Mouse (Mus musculus) hindbrain, embryonic 14.5 days (tissue): ENCODE results near the gene Rad51b. TPM values are rescaled to one million over a fixed set of nuclear protein-coding genes. Genes with fewer than 3 reads are reported as not detected.

ENCODE experiments used
- ATAC-seq: fragments of 200-750 bp; cut with Nextera tagmentation; 2 replicates; pipeline ENCODE4 v1.8.0; 2017; ENCODE audit warnings: moderate number of reproducible peaks, mild to moderate bottlenecking, moderate TSS enrichment, moderate library complexity; ENCODE audit not compliant: low FRiP score
- DNase-seq: peaks from one replicate; pipeline ENCODE4 v3.0.0-alpha.2; 2015; ENCODE audit warnings: low spot score
- H3K27ac ChIP-seq: fragments of 300-500 bp; sonication (generic); 2 replicates; pipeline ENCODE4 v1.5.1; 2014; ENCODE audit warnings: mild to moderate bottlenecking, moderate library complexity
- H3K27me3 ChIP-seq: fragments of 300-500 bp; sonication (generic); 2 replicates; pipeline ENCODE4 v1.6.1; 2014; ENCODE audit warnings: mild to moderate bottlenecking, low read length, mixed read lengths; ENCODE audit not compliant: control insufficient read depth, insufficient read depth
- H3K36me3 ChIP-seq: fragments of 300-500 bp; sonication (generic); replicated peaks from 2 replicates; pipeline ENCODE4 v1.6.1; 2014; ENCODE audit not compliant: control insufficient read depth, insufficient read depth
- H3K4me1 ChIP-seq: fragments of 300-500 bp; sonication (generic); replicated peaks from 2 replicates; pipeline ENCODE4 v1.6.1; 2014; ENCODE audit warnings: antibody characterized with exemption, low read length, mixed read lengths; ENCODE audit not compliant: control insufficient read depth, insufficient read depth
- H3K4me2 ChIP-seq: fragments of 300-500 bp; sonication (generic); replicated peaks from 2 replicates; pipeline ENCODE4 v1.6.1; 2014; ENCODE audit warnings: mild to moderate bottlenecking, moderate library complexity
- H3K4me3 ChIP-seq: fragments of 300-500 bp; sonication (generic); replicated peaks from 2 replicates; pipeline ENCODE4 v1.5.1; 2014; ENCODE audit warnings: mild to moderate bottlenecking, low read length
- H3K9ac ChIP-seq: fragments of 300-500 bp; sonication (generic); 2 replicates; pipeline ENCODE4 v1.6.1; 2014
- H3K9me3 ChIP-seq: fragments of 300-500 bp; sonication (generic); 2 replicates; pipeline ENCODE4 v1.6.1; 2016; ENCODE audit warnings: low read length; ENCODE audit not compliant: control insufficient read depth
- WGBS: fragments of 180-500 bp; shearing (Covaris S2); extraction: QIAGEN DNeasy Blood & Tissue Kit; methylation state at CpG from one replicate; pipeline ENCODE4 v1.1.7; 2014; 5-methylcytosine and 5-hydroxymethylcytosine counted together
- polyA plus RNA-seq: library from polyadenylated mRNA; unstranded; fragments of >200 nt; fragmentation: Nextera tagmentation; extraction: Ambion mirVana; gene quantifications from 2 replicates; pipeline ENCODE4 v1.2.1, GENCODE M21; 2014

The Rad51b gene
- polyA plus RNA-seq, 1 experiment from 2014 or later = 1.5 TPM

DNA sequence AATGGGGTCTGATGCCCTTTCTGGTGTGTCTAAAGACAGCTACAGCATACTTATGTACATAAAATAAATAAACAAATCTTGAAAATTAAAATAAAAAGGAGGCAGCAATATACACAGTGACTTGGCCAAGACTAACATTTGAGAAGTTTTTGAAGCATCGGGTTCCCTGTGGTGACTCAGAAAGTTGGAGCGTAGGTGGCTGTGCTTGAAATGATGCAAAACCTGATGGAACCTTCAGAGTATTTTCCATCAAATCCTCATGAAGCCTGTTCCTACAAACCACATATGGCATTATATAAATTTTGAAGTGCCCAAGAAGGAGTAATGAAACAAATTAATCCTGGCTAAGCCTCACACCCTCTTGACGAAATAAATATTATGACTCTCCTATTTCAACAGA lies 474.7 kb downstream of the Rad51b start:
- no peaks in the 10 kb centered on the region for H3K36me3 ChIP-seq
- 96% methylated on average over 3 of the region's 3 CpGs for WGBS
- no peak for DNase-seq
- no peak overlapping the region for H3K9ac ChIP-seq
- ATAC-seq = no peak
- no peaks in the 10 kb centered on the region for H3K4me1 ChIP-seq
- H3K4me2 ChIP-seq = no peak overlapping the region
- no peaks in the 10 kb centered on the region for H3K27me3 ChIP-seq
- H3K27ac ChIP-seq = no peak overlapping the region
- no peak overlapping the region for H3K4me3 ChIP-seq
- no peaks in the 10 kb centered on the region for H3K9me3 ChIP-seq

DNA sequence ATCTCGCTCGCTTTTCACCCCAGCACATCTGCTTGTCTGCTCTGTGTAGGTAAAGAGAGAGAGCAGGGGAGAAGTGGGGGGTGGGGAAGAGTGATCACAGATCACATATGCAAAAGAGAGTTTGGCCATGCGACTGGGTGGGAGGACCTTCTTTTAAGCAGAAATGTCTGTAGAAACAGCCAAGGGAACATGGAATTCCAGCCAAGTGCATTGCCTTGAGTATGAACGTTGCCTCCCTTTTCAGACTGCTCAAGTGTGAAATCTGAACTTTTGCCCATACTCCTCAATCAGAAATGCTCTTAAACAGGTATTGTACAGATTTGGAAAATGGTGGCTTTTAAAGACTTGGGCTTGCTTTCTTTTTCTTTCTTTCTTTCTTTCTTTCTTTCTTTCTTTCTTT lies 476.2 kb downstream of the Rad51b start:
- no peak for ATAC-seq
- no peaks in the 10 kb centered on the region for H3K36me3 ChIP-seq
- no peak overlapping the region for H3K4me2 ChIP-seq
- no peaks in the 10 kb centered on the region for H3K4me1 ChIP-seq
- no peak overlapping the region for H3K9ac ChIP-seq
- no peak for DNase-seq
- no peak overlapping the region for H3K27ac ChIP-seq
- no peaks in the 10 kb centered on the region for H3K9me3 ChIP-seq
- H3K27me3 ChIP-seq = no peaks in the 10 kb centered on the region
- WGBS = 88% methylated on average over 4 of the region's 4 CpGs
- no peak overlapping the region for H3K4me3 ChIP-seq

DNA sequence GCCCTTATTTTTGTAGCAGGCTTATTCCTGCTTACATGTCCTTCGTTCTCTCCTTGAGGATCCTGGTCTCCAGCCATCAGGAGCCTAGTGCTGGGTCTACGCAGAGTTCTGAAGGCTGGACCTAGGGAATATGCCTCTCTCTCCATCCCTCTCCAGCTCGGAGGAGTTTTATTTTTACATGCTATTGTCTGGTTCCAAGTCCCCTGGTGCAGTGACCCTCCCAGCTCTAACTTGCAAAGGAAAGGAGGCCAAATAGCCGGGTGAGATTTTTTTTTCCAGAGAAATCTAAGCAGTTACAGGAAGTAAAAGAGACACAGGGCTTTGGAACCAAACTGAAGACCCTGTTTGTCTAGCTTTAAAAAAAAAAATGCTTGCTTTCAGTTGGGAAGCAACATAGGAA lies 477.5 kb downstream of the Rad51b start:
- H3K27me3 ChIP-seq = no peaks in the 10 kb centered on the region
- H3K9ac ChIP-seq = no peak overlapping the region
- H3K4me3 ChIP-seq = no peak overlapping the region
- 79% methylated on average over 4 of the region's 4 CpGs for WGBS
- no peaks in the 10 kb centered on the region for H3K36me3 ChIP-seq
- no peak overlapping the region for H3K4me2 ChIP-seq
- H3K9me3 ChIP-seq = no peaks in the 10 kb centered on the region
- no peak overlapping the region; the same call in 1 of the 2 replicates for H3K27ac ChIP-seq
- DNase-seq = no peak
- no peak for ATAC-seq
- no peaks in the 10 kb centered on the region for H3K4me1 ChIP-seq

DNA sequence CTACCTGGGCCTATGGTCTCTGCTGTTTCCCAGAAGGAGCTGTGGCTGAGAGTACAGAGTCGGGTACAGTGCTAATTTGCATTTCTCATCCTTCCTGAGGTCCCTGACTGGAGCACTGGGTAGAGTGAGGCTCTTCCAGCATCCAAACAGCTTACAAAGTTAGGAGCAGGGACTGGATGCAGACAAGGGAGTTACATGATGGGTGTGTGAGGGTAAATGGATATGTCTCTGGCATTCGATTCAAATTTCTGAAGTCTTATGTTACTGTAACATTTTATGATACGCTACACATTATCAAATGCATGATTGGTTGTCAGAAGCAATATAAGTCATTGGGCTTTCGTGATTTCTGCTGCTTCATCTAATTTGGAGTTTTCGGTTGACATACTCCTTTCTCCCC lies 479.7 kb downstream of the Rad51b start:
- ATAC-seq (no peak), DNase-seq (no peak)
- Histone ChIP-seq H3K4me2 (no peak overlapping the region), H3K36me3 (no peaks in the 10 kb centered on the region), H3K27ac (no peak overlapping the region), H3K9me3 (no peaks in the 10 kb centered on the region), H3K9ac (no peak overlapping the region), H3K27me3 (no peaks in the 10 kb centered on the region), H3K4me1 (no peaks in the 10 kb centered on the region), H3K4me3 (no peak overlapping the region)
- 85% methylated on average over 5 of the region's 5 CpGs for WGBS

DNA sequence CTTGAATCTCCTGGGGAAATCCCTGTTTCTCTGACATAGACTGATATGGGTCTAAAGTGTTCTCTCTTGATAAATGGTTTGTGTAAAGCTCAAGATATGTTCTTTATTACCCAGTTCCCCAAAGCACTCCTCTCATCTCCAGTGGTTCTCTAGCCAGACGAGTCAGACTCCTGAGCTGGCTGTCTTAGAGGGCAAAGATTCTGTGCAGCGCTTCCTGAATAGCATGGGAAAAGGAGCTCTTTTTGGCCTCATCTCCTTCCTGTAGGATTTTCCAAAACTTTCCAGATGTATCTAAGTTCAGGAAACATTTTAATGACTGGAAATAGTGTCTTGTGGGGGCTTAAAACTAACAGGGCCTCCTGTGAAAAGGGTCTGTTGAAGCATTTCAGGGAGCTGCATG lies 483.7 kb downstream of the Rad51b start:
- ATAC-seq (no peak), DNase-seq (no peak)
- Histone ChIP-seq H3K4me3 (no peak overlapping the region), H3K27me3 (no peaks in the 10 kb centered on the region), H3K27ac (no peak overlapping the region), H3K36me3 (no peaks in the 10 kb centered on the region), H3K4me2 (no peak overlapping the region), H3K4me1 (no peaks in the 10 kb centered on the region), H3K9ac (no peak overlapping the region), H3K9me3 (peaks cover 5% of the 10 kb centered on the region; the same call in 1 of the 2 replicates)
- WGBS = 69% methylated on average over 2 of the region's 2 CpGs

DNA sequence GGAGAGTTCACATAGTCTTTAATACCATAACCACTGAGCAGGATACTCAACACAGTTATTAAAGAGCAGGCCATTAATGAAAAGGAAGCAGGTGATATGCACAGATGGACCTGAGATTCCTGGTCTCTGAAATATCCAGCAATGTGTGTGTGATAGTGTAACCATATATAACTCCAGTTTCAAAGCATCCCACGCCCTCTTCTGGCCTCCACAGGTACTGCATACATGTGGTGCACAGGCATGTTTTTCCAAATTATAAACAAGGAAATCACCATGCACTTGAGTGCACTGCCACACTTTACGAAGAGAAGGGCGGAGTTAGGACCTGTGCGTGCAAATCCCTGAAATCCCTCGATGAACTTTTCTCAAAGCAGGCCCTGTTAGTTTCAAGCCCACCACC lies 484.7 kb downstream of the Rad51b start:
- Histone ChIP-seq H3K27ac (no peak overlapping the region), H3K9ac (no peak overlapping the region), H3K4me3 (no peak overlapping the region), H3K4me2 (no peak overlapping the region), H3K27me3 (no peaks in the 10 kb centered on the region), H3K36me3 (no peaks in the 10 kb centered on the region), H3K4me1 (no peaks in the 10 kb centered on the region), H3K9me3 (peaks cover 5% of the 10 kb centered on the region; the same call in 1 of the 2 replicates)
- no peak for ATAC-seq
- 85% methylated on average over 5 of the region's 5 CpGs for WGBS
- DNase-seq = no peak

DNA sequence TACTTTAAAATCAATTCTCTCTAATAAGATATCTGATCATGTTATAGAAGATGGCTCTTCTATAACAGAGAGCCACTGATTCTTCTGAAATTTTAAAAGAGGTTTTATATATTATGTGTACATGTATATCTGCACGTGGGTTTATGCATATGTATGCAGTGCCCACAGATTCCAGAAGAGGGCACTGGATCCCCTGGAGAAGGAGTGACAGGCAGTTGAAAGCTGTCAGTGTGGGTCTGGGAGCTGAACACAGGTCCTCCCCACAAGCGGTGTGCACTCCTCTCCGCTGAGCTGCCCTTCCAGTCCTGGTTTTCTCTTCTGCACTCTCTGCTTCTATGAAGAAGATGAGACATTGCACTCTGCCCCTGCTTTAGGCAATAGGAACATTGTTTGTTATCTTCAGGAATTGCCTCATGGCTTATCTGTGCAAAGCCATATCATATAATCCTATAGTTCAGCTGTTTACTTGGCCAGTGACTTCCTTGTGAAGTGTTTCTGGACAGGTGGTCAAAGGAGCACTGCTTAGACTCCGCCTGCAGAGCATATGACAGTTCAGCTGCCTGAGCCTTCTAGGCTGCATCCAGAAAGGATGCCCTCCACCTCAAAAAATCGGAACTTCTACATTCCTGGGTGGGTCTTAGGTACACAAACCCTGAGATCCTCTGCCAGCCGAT lies 485.5 kb downstream of the Rad51b start:
- no peak overlapping the region for H3K4me3 ChIP-seq
- H3K27ac ChIP-seq = no peak overlapping the region
- DNase-seq (no peak), ATAC-seq (no peak)
- WGBS = 97% methylated on average over 6 of the region's 6 CpGs
- H3K4me1 ChIP-seq = no peaks in the 10 kb centered on the region
- no peak overlapping the region for H3K4me2 ChIP-seq
- no peaks in the 10 kb centered on the region for H3K36me3 ChIP-seq
- H3K9me3 ChIP-seq = peaks cover 5% of the 10 kb centered on the region; the same call in 1 of the 2 replicates
- H3K9ac ChIP-seq = no peak overlapping the region
- no peaks in the 10 kb centered on the region for H3K27me3 ChIP-seq

DNA sequence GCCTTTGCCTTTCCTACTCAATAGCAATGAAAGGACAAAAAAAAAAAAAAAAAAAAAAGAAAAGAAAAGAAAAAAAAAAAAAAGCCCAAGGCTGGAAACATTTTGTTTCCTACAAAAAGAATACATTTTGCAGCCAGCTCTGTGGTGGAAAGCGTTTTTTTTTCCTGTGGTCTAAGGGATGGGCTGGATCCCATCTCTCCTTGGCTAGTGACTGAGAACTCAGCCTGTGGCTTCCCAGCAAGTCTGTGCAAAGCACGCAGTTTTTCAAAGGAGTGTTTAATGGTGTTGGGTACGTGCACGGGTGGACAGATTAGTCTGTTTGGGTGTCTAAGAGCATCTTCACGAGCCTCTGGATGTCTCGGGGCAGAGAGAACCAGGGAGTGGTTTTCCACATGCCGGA lies 487.1 kb downstream of the Rad51b start:
- H3K9ac ChIP-seq = no peak overlapping the region
- H3K36me3 ChIP-seq = no peaks in the 10 kb centered on the region
- no peak for ATAC-seq
- H3K27me3 ChIP-seq = no peaks in the 10 kb centered on the region
- no peaks in the 10 kb centered on the region for H3K4me1 ChIP-seq
- no peak overlapping the region for H3K4me2 ChIP-seq
- WGBS = 86% methylated on average over 7 of the region's 7 CpGs
- peaks cover 5% of the 10 kb centered on the region; the same call in 1 of the 2 replicates for H3K9me3 ChIP-seq
- no peak for DNase-seq
- no peak overlapping the region for H3K4me3 ChIP-seq
- H3K27ac ChIP-seq = no peak overlapping the region

DNA sequence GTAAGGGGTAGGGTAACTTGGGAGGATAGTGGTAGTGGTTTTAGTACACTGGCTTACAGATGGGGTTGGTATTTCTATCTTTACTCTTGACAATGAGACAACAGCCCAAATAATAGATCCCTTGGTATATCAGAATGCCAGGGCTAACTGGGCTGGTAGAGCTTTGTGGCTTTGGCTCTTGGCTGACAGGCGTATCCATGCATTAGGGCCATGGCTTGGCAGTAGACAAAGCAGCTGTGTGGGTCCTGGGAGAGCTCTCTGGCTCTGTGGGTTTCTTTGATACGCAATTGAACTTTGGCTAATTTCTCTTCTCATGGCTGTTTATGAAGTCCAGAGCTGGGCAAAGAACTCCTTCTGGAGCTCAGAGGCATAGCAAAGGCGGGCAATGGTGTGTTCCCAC lies 488.6 kb downstream of the Rad51b start:
- Histone ChIP-seq H3K4me3 (no peak overlapping the region), H3K27me3 (no peaks in the 10 kb centered on the region), H3K36me3 (no peaks in the 10 kb centered on the region), H3K4me1 (no peaks in the 10 kb centered on the region), H3K9ac (no peak overlapping the region), H3K27ac (no peak overlapping the region), H3K9me3 (peaks cover 5% of the 10 kb centered on the region; the same call in 1 of the 2 replicates), H3K4me2 (no peak overlapping the region)
- no peak for DNase-seq
- ATAC-seq = no peak
- WGBS = 88% methylated on average over 3 of the region's 3 CpGs

DNA sequence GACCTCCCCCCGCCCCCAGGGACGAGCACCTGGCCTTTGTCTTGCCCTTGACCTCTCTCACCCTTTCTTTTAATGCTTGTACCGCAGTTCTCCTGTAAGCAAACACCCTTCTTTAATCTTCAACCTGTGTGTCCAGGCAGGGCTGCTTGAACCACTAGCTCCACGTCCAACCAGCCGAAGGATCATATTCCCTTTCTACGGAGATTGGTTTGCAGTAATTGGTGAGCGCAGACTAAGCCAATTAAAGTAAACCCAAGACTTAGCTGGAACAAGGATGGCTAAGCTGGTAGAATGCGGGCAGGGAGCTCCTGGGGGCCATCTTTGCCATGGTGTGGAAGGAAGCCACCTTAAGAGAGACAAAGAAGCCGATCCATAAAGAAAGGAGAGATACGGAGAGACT lies 490.5 kb downstream of the Rad51b start:
- H3K27ac ChIP-seq = no peak overlapping the region
- 92% methylated on average over 10 of the region's 10 CpGs for WGBS
- no peak for DNase-seq

More for the DNA sequence above, 490.5 kb downstream of the Rad51b start:
- H3K9me3 ChIP-seq = peaks cover 2% of the 10 kb centered on the region; the same call in 1 of the 2 replicates
- H3K9ac ChIP-seq = no peak overlapping the region
- H3K36me3 ChIP-seq = no peaks in the 10 kb centered on the region
- no peak overlapping the region for H3K4me3 ChIP-seq
- no peaks in the 10 kb centered on the region for H3K27me3 ChIP-seq
- ATAC-seq = no peak
- H3K4me1 ChIP-seq = no peaks in the 10 kb centered on the region
- no peak overlapping the region for H3K4me2 ChIP-seq
